Mouse (Mus musculus) forebrain, embryonic 12.5 days (tissue): ENCODE measurements at regions not wholly inside any gene's neighbourhood (a gene's known extent, or its start where the extent isn't known, plus 50 kb on each side); places are given as distances from the start of the nearest gene placed in this dataset.

Source experiments
- ATAC-seq: fragments of 200-750 bp; cut with Nextera tagmentation; 2 replicates; pipeline ENCODE4 v1.8.0; 2017; ENCODE audit warnings: moderate TSS enrichment; ENCODE audit not compliant: low FRiP score
- H3K27ac ChIP-seq: fragments of 300-500 bp; sonication (generic); 2 replicates; pipeline ENCODE4 v1.5.1; 2016; ENCODE audit warnings: mild to moderate bottlenecking
- H3K27me3 ChIP-seq: fragments of 300-500 bp; sonication (generic); 2 replicates; pipeline ENCODE4 v1.6.1; 2016; ENCODE audit warnings: mild to moderate bottlenecking
- H3K36me3 ChIP-seq: fragments of 300-500 bp; sonication (generic); replicated peaks from 2 replicates; pipeline ENCODE4 v1.6.1; 2016; ENCODE audit warnings: mild to moderate bottlenecking
- H3K4me1 ChIP-seq: fragments of 300-500 bp; sonication (generic); 2 replicates; pipeline ENCODE4 v1.6.1; 2016
- H3K4me2 ChIP-seq: fragments of 300-500 bp; sonication (generic); 2 replicates; pipeline ENCODE4 v1.6.1; 2016; ENCODE audit warnings: mild to moderate bottlenecking, moderate library complexity
- H3K4me3 ChIP-seq: fragments of 300-500 bp; sonication (generic); replicated peaks from 2 replicates; pipeline ENCODE4 v1.5.1; 2016; ENCODE audit warnings: mild to moderate bottlenecking
- H3K9ac ChIP-seq: fragments of 300-500 bp; sonication (generic); 2 replicates; pipeline ENCODE4 v1.6.1; 2016; ENCODE audit warnings: mild to moderate bottlenecking
- H3K9me3 ChIP-seq: fragments of 300-500 bp; sonication (generic); 2 replicates; pipeline ENCODE4 v1.6.1; 2016
- WGBS: fragments of 180-500 bp; shearing (Covaris S2); methylation state at CpG from one replicate; pipeline ENCODE4 v1.1.7; 2016; 5-methylcytosine and 5-hydroxymethylcytosine counted together

DNA sequence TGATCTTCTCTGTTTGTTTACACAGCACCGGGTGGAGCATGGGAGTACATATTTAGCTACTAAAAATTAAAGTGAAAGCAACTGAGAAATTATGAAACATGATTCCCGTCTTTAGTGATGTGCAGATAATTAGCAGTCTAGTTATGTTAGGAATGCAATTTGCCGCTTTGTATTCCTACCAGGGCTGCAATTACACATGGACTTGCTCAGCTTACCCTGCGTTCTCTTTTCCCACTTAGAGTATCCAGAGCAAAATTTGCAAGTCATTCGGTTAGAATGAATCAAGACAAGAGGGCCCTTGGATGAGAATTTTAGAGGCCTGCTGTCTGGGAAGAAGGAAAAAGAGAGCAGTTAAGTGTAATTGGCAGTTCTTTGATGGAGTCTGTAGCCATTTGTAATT, 126.0 kb upstream of the Gpr149 start:
- H3K9ac ChIP-seq, result no peak overlapping the region
- peaks cover 3% of the 10 kb centered on the region; the same call in 1 of the 2 replicates for H3K4me1 ChIP-seq
- no peak overlapping the region for H3K4me3 ChIP-seq
- no peaks in the 10 kb centered on the region for H3K27me3 ChIP-seq
- no peaks in the 10 kb centered on the region for H3K9me3 ChIP-seq
- no peaks in the 10 kb centered on the region for H3K36me3 ChIP-seq
- H3K4me2 ChIP-seq, result no peak overlapping the region
- 0 out of 2 replicates have a peak, but pooled peaks have one; percentile 18 for ATAC-seq
- H3K27ac ChIP-seq, result no peak overlapping the region
- WGBS, result 52% methylated on average over 5 of the region's 5 CpGs

- ATAC-seq, result peak; percentile 44; the same call in 1 of the 2 replicates
- Histone ChIP-seq H3K4me3 (no peak overlapping the region), H3K36me3 (no peaks in the 10 kb centered on the region), H3K4me1 (no peaks in the 10 kb centered on the region), H3K27ac (no peak overlapping the region), H3K4me2 (no peak overlapping the region), H3K9me3 (no peaks in the 10 kb centered on the region), H3K27me3 (no peaks in the 10 kb centered on the region), H3K9ac (no peak overlapping the region)
- WGBS, result 50% methylated on average over 8 of the region's 8 CpGs
Measured at GRCm38 (mm10) chr3:62725947-62726346, 121.0 kb upstream of the Gpr149 start.

- H3K4me1 ChIP-seq, result no peaks in the 10 kb centered on the region
- no peaks in the 10 kb centered on the region for H3K9me3 ChIP-seq
- H3K4me2 ChIP-seq, result no peak overlapping the region
- no peak for ATAC-seq
- no peaks in the 10 kb centered on the region for H3K27me3 ChIP-seq
- H3K36me3 ChIP-seq, result no peaks in the 10 kb centered on the region
- WGBS, result 75% methylated on average over 1 of the region's 1 CpGs
- no peak overlapping the region for H3K4me3 ChIP-seq
- H3K27ac ChIP-seq, result no peak overlapping the region
- no peak overlapping the region for H3K9ac ChIP-seq
Measured at GRCm38 (mm10) chr3:62716849-62717248, 111.9 kb upstream of the Gpr149 start.

DNA sequence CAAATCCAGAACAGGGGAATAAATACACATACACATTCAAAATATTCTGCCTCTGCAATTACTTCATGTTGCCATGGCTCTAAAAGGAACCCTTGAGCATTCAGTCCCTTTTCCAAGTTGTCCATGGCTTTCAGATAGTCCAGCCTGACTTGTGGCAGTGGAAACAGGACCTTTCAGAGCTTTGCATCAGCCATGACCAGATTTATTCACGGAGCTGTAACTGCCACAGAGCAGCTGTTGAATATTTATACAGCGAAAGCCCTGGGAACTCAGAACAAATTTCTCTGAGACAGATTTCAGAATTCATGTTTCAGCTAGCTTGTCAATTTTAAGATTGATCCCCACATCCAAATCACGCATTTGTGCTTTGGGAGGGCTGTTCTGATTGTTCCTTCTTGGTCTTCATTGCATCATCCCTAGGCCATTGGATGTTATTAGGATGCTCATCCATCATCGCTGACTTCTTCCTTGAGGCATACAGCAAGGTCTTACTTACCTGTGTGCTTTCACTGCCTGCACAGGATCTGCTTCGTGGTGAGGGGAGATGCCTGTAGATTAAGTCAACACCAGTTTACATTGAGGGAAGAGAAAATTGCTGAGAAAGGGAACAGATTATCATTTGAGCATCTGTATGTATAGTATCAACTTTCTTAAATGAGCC, 110.5 kb upstream of the Gpr149 start:
- Histone ChIP-seq H3K36me3 (no peaks in the 10 kb centered on the region), H3K4me1 (no peaks in the 10 kb centered on the region), H3K9ac (no peak overlapping the region), H3K9me3 (no peaks in the 10 kb centered on the region), H3K4me3 (no peak overlapping the region), H3K4me2 (no peak overlapping the region), H3K27ac (no peak overlapping the region), H3K27me3 (no peaks in the 10 kb centered on the region)
- 84% methylated on average over 5 of the region's 5 CpGs for WGBS
- ATAC-seq, result no peak
